Mouse (Mus musculus): ENCODE results near the gene Rtl10. TPM values are rescaled to one million over a fixed set of nuclear protein-coding genes. Genes with fewer than 3 reads are reported as not detected.
A peak's percentile ranks its signal among the peaks of the same experiment; 100 is the strongest.

Rtl10 gene
- polyA plus RNA-seq, 1 experiment, result 47.0 TPM

GRCm38 (mm10) chr16:18464271-18464670, 34.4 kb upstream of the Rtl10 start:
- no peak overlapping the region for H3K27ac ChIP-seq (ENCODE audit: control insufficient read depth, insufficient read depth, low read length)
- no peak for TF ChIP-seq CTCF (IDR thresholded peaks at IDR 0.05; ENCODE audit: borderline replicate concordance, control insufficient read depth, extremely low read depth, insufficient read depth, low read length, poor library complexity)
- TF ChIP-seq POLR2A (IDR thresholded peaks at IDR 0.05; ENCODE audit: control insufficient read depth, extremely low read depth, insufficient read depth, low read length, poor library complexity), result no peak
- no peak overlapping the region for H3K4me3 ChIP-seq (ENCODE audit: control insufficient read depth, insufficient read depth, low read length)
- WGBS, result 27% methylated on average over 3 of the region's 3 CpGs
- H3K4me1 ChIP-seq (replicated peaks; ENCODE audit: control insufficient read depth, insufficient read depth, low read length), result peaks cover 49% of the 10 kb centered on the region
- peak; percentile 34 for DNase-seq
- H3K27me3 ChIP-seq (ENCODE audit: control insufficient read depth, insufficient read depth, low read length), result no peaks in the 10 kb centered on the region
- no peaks in the 10 kb centered on the region for H3K36me3 ChIP-seq (ENCODE audit: control insufficient read depth, insufficient read depth, low read length)

- TF ChIP-seq CTCF (IDR thresholded peaks at IDR 0.05; ENCODE audit: borderline replicate concordance, control insufficient read depth, extremely low read depth, insufficient read depth, low read length, poor library complexity) (no peak), POLR2A (IDR thresholded peaks at IDR 0.05; ENCODE audit: control insufficient read depth, extremely low read depth, insufficient read depth, low read length, poor library complexity) (no peak)
- no peak overlapping the region for H3K27ac ChIP-seq (ENCODE audit: control insufficient read depth, insufficient read depth, low read length)
- no peak overlapping the region for H3K4me3 ChIP-seq (ENCODE audit: control insufficient read depth, insufficient read depth, low read length)
- H3K4me1 ChIP-seq (replicated peaks; ENCODE audit: control insufficient read depth, insufficient read depth, low read length), result peaks cover 33% of the 10 kb centered on the region
- H3K36me3 ChIP-seq (ENCODE audit: control insufficient read depth, insufficient read depth, low read length), result no peaks in the 10 kb centered on the region
- no peak for DNase-seq
- no peaks in the 10 kb centered on the region for H3K27me3 ChIP-seq (ENCODE audit: control insufficient read depth, insufficient read depth, low read length)
- 81% methylated on average over 1 of the region's 1 CpGs for WGBS
Measured at GRCm38 (mm10) chr16:18470829-18471228, 27.9 kb upstream of the Rtl10 start.

- TF ChIP-seq CTCF (IDR thresholded peaks at IDR 0.05; ENCODE audit: borderline replicate concordance, control insufficient read depth, extremely low read depth, insufficient read depth, low read length, poor library complexity) (no peak), POLR2A (IDR thresholded peaks at IDR 0.05; ENCODE audit: control insufficient read depth, extremely low read depth, insufficient read depth, low read length, poor library complexity) (no peak)
- DNase-seq, result no peak
- Histone ChIP-seq H3K36me3 (ENCODE audit: control insufficient read depth, insufficient read depth, low read length) (no peaks in the 10 kb centered on the region), H3K4me1 (replicated peaks; ENCODE audit: control insufficient read depth, insufficient read depth, low read length) (peaks cover 33% of the 10 kb centered on the region), H3K27me3 (ENCODE audit: control insufficient read depth, insufficient read depth, low read length) (no peaks in the 10 kb centered on the region), H3K4me3 (ENCODE audit: control insufficient read depth, insufficient read depth, low read length) (no peak overlapping the region), H3K27ac (ENCODE audit: control insufficient read depth, insufficient read depth, low read length) (no peak overlapping the region)
- WGBS, result 85% methylated on average over 11 of the region's 11 CpGs
Measured at GRCm38 (mm10) chr16:18471381-18471955, 27.2 kb upstream of the Rtl10 start.

GRCm38 (mm10) chr16:18471976-18472375, 26.7 kb upstream of the Rtl10 start:
- H3K36me3 ChIP-seq (ENCODE audit: control insufficient read depth, insufficient read depth, low read length), result no peaks in the 10 kb centered on the region
- no peak overlapping the region for H3K27ac ChIP-seq (ENCODE audit: control insufficient read depth, insufficient read depth, low read length)
- peaks cover 33% of the 10 kb centered on the region for H3K4me1 ChIP-seq (replicated peaks; ENCODE audit: control insufficient read depth, insufficient read depth, low read length)
- no peaks in the 10 kb centered on the region for H3K27me3 ChIP-seq (ENCODE audit: control insufficient read depth, insufficient read depth, low read length)
- 72% methylated on average over 6 of the region's 6 CpGs for WGBS
- H3K4me3 ChIP-seq (ENCODE audit: control insufficient read depth, insufficient read depth, low read length), result no peak overlapping the region
- TF ChIP-seq POLR2A (IDR thresholded peaks at IDR 0.05; ENCODE audit: control insufficient read depth, extremely low read depth, insufficient read depth, low read length, poor library complexity) (no peak), CTCF (IDR thresholded peaks at IDR 0.05; ENCODE audit: borderline replicate concordance, control insufficient read depth, extremely low read depth, insufficient read depth, low read length, poor library complexity) (no peak)
- DNase-seq, result no peak

- H3K27me3 ChIP-seq (ENCODE audit: control insufficient read depth, insufficient read depth, low read length), result no peaks in the 10 kb centered on the region
- TF ChIP-seq POLR2A (IDR thresholded peaks at IDR 0.05; ENCODE audit: control insufficient read depth, extremely low read depth, insufficient read depth, low read length, poor library complexity) (no peak), CTCF (IDR thresholded peaks at IDR 0.05; ENCODE audit: borderline replicate concordance, control insufficient read depth, extremely low read depth, insufficient read depth, low read length, poor library complexity) (no peak)
- no peak overlapping the region for H3K27ac ChIP-seq (ENCODE audit: control insufficient read depth, insufficient read depth, low read length)
- H3K4me1 ChIP-seq (replicated peaks; ENCODE audit: control insufficient read depth, insufficient read depth, low read length), result peaks cover 33% of the 10 kb centered on the region
- H3K4me3 ChIP-seq (ENCODE audit: control insufficient read depth, insufficient read depth, low read length), result no peak overlapping the region
- 97% methylated on average over 4 of the region's 4 CpGs for WGBS
- H3K36me3 ChIP-seq (ENCODE audit: control insufficient read depth, insufficient read depth, low read length), result no peaks in the 10 kb centered on the region
- no peak for DNase-seq
Measured at GRCm38 (mm10) chr16:18472416-18472815, 26.3 kb upstream of the Rtl10 start.

GRCm38 (mm10) chr16:18472976-18473375, 25.7 kb upstream of the Rtl10 start:
- H3K4me3 ChIP-seq (ENCODE audit: control insufficient read depth, insufficient read depth, low read length), result no peak overlapping the region
- 92% methylated on average over 8 of the region's 8 CpGs for WGBS
- H3K4me1 ChIP-seq (replicated peaks; ENCODE audit: control insufficient read depth, insufficient read depth, low read length), result peaks cover 33% of the 10 kb centered on the region
- H3K27me3 ChIP-seq (ENCODE audit: control insufficient read depth, insufficient read depth, low read length), result no peaks in the 10 kb centered on the region
- TF ChIP-seq CTCF (IDR thresholded peaks at IDR 0.05; ENCODE audit: borderline replicate concordance, control insufficient read depth, extremely low read depth, insufficient read depth, low read length, poor library complexity) (no peak), POLR2A (IDR thresholded peaks at IDR 0.05; ENCODE audit: control insufficient read depth, extremely low read depth, insufficient read depth, low read length, poor library complexity) (no peak)
- no peak for DNase-seq
- no peak overlapping the region for H3K27ac ChIP-seq (ENCODE audit: control insufficient read depth, insufficient read depth, low read length)
- no peaks in the 10 kb centered on the region for H3K36me3 ChIP-seq (ENCODE audit: control insufficient read depth, insufficient read depth, low read length)

GRCm38 (mm10) chr16:18474021-18474420, 24.7 kb upstream of the Rtl10 start:
- H3K4me3 ChIP-seq (ENCODE audit: control insufficient read depth, insufficient read depth, low read length), result no peak overlapping the region
- WGBS, result 98% methylated on average over 2 of the region's 2 CpGs
- no peak for DNase-seq
- H3K4me1 ChIP-seq (replicated peaks; ENCODE audit: control insufficient read depth, insufficient read depth, low read length), result peaks cover 33% of the 10 kb centered on the region
- no peaks in the 10 kb centered on the region for H3K27me3 ChIP-seq (ENCODE audit: control insufficient read depth, insufficient read depth, low read length)
- no peak for TF ChIP-seq CTCF (IDR thresholded peaks at IDR 0.05; ENCODE audit: borderline replicate concordance, control insufficient read depth, extremely low read depth, insufficient read depth, low read length, poor library complexity)
- TF ChIP-seq POLR2A (IDR thresholded peaks at IDR 0.05; ENCODE audit: control insufficient read depth, extremely low read depth, insufficient read depth, low read length, poor library complexity), result no peak
- no peak overlapping the region for H3K27ac ChIP-seq (ENCODE audit: control insufficient read depth, insufficient read depth, low read length)
- no peaks in the 10 kb centered on the region for H3K36me3 ChIP-seq (ENCODE audit: control insufficient read depth, insufficient read depth, low read length)

Measured in thymus, adult 2 months (tissue).